Mouse (Mus musculus) cortical plate, adult 2 months (tissue): ENCODE measurements around the gene Cdh22. TPM values are rescaled to one million over a fixed set of nuclear protein-coding genes. Genes with fewer than 3 reads are reported as not detected.

ENCODE experiments used
- H3K27ac ChIP-seq: fragments of 200-500 bp; 2 replicates; pipeline ENCODE4 v1.5.1; 2012; ENCODE audit warnings: low read length, control low read depth, inconsistent platforms; ENCODE audit not compliant: insufficient read depth
- H3K4me1 ChIP-seq: fragments of 200-500 bp; 2 replicates; pipeline ENCODE4 v1.6.1; 2011; ENCODE audit warnings: low read length; ENCODE audit not compliant: control insufficient read depth, insufficient read depth
- H3K4me3 ChIP-seq: fragments of 200-500 bp; 2 replicates; pipeline ENCODE4 v1.5.1; 2011; ENCODE audit warnings: mild to moderate bottlenecking, low read length, control low read depth; ENCODE audit not compliant: insufficient read depth
- CTCF ChIP-seq: fragments of 200-500 bp; IDR thresholded peaks from 2 replicates; pipeline ENCODE4 v1.5.1; 2011; ENCODE audit warnings: mild to moderate bottlenecking, control low read depth, low read length; ENCODE audit not compliant: insufficient read depth; ENCODE audit errors: extremely low read depth
- POLR2A ChIP-seq: fragments of 200-500 bp; IDR thresholded peaks from 2 replicates; pipeline ENCODE4 v1.6.1; 2011; ENCODE audit warnings: mild to moderate bottlenecking, low read length, control low read depth; ENCODE audit not compliant: insufficient read depth; ENCODE audit errors: extremely low read depth
- polyA plus RNA-seq: library from polyadenylated mRNA; depleted of rRNA; stranded (reverse); fragments of >200 nt; gene quantifications from 2 replicates; pipeline ENCODE4 v1.2.3, GENCODE M21; 2012; rRNA removed

Cdh22 gene
- 21.8 and 22.8 TPM in 2 replicates for polyA plus RNA-seq

DNA sequence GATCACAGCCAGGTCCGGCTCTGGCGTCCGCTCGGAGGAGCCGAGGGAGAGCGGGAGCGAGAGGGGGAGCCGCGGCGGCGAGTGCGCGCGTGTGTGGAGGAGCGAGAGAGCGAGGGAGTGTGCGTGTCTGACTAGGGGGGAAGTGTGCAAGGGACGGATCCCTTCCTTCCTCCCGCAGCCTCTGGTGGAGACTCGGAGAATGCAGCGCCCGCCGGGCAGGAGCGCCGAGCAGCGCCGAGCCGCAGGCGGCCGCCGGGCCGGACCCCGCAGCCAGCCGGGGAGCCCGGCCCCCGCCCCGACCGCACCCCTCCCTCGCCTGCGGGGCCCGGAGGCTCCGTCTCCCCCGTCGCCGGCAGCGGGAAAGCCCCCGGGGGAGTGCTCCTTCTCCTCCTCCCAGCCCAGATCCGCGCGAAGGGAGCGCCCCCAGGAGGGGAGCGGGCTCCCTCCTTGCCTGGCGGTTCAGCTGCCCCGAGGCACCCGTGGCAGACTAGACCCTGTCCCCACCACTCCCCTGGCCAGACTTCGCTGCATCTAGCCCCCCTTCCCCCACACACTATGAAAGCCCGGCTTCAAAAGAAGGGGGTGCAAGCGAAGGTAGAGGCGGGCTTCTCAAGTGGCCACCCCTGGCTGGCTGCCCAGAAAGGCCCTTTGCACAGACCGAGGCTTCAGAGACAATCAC is at the start of gene Cdh22:
Cdh22 (minus strand) TSS at position 241 of the 679 bp plus-strand sequence.
- TF ChIP-seq POLR2A (peak; percentile 62; the same call in 1 of the 2 replicates), CTCF (peak; percentile 32; the same call in 1 of the 2 replicates)
- Histone ChIP-seq H3K4me3 (peak within 1 kb of the TSS; percentile 89), H3K4me1 (no peaks in the 10 kb centered on the region), H3K27ac (peak within 1 kb of the TSS; percentile 54)

GRCm38 (mm10) chr2:165284377-165284776 is 49.7 kb upstream of the Cdh22 start:
- H3K4me1 ChIP-seq: peaks cover 6% of the 10 kb centered on the region; the same call in 1 of the 2 replicates
- no peak for TF ChIP-seq POLR2A
- no peak for TF ChIP-seq CTCF
- no peak overlapping the region for H3K4me3 ChIP-seq
- no peak overlapping the region for H3K27ac ChIP-seq

DNA sequence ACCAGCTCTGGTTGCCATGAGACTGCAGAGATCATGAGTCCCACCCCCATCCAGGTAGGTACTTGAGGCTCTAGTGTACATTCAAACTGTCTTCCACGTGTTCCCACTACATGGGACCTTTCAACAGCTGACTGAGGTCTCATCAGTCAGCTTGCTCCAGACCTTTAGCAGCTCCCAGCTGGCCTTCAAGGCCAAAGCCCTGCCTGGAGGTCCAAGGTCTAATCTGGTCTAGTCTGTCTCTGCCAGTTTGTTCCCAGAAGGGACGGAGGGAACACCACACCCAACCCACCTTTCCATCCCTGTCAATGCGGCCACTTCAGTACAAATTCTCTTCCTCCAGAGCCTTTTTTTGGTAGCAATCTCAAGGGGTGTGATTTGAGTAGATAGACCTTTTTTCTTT is 49.0 kb upstream of the Cdh22 start:
- no peak overlapping the region for H3K4me3 ChIP-seq
- peaks cover 2% of the 10 kb centered on the region; the same call in 1 of the 2 replicates for H3K4me1 ChIP-seq
- TF ChIP-seq CTCF (no peak), POLR2A (no peak)
- no peak overlapping the region for H3K27ac ChIP-seq

DNA sequence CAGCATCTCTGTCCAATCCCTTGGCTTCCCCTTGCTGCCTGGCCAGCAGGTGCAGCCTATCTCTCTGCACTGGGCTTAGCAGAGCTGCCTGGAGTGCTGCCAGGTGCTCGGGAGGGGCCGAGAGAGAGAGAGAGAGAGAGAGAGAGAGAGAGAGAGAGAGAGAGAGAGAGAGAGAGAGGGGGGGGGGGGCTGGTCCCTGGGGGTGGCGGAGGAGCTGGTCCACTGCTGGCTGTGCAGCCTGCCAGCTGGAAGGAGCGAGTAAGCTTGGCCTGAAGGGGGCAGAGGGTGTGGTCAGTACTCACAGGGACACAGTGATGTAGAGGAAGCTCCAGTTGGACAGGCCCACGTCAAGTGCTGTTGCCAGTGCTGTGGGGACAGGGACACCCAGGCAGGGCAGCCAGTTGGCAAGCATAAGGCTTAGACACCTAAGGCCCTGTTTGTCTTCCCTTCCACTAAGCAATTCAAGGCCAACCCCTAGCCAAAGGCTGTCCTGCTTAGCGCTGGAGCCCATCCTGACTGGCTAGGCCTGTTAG is 47.2 kb upstream of the Cdh22 start:
- TF ChIP-seq CTCF (no peak), POLR2A (no peak)
- no peak overlapping the region for H3K4me3 ChIP-seq
- no peak overlapping the region for H3K27ac ChIP-seq
- peaks cover 2% of the 10 kb centered on the region; the same call in 1 of the 2 replicates for H3K4me1 ChIP-seq

- Histone ChIP-seq H3K4me1 (no peaks in the 10 kb centered on the region), H3K4me3 (no peak overlapping the region), H3K27ac (no peak overlapping the region)
- TF ChIP-seq POLR2A (no peak), CTCF (no peak)
Measured at GRCm38 (mm10) chr2:165279351-165279750, 44.7 kb upstream of the Cdh22 start.

- no peak for TF ChIP-seq POLR2A
- no peak for TF ChIP-seq CTCF
- H3K27ac ChIP-seq: no peak overlapping the region
- no peaks in the 10 kb centered on the region for H3K4me1 ChIP-seq
- no peak overlapping the region for H3K4me3 ChIP-seq
Measured at GRCm38 (mm10) chr2:165277188-165277740, 42.6 kb upstream of the Cdh22 start.

DNA sequence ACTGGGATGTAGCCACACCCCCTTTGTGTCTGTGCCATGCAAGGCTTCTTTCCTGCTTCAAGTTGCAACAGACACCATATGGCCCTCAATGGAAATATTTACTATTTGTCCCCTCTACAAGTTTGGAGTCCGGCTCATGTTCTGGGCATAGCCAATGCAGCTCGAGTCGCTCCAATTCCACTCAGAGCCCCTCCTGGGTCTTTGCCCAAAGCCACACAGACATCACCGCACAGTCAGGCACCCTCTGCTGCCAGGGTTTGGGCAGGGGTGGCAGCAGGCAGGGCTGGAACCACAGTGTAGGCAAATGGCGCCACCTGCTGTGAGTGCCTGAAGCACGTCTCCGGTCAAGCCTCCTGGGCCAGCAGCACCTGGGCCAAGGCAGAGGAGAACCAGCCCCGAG is 41.2 kb upstream of the Cdh22 start:
- TF ChIP-seq POLR2A: no peak
- TF ChIP-seq CTCF: peak; percentile 92
- Histone ChIP-seq H3K27ac (no peak overlapping the region), H3K4me3 (no peak overlapping the region), H3K4me1 (no peaks in the 10 kb centered on the region)

- Histone ChIP-seq H3K27ac (no peak overlapping the region), H3K4me1 (no peaks in the 10 kb centered on the region), H3K4me3 (no peak overlapping the region)
- TF ChIP-seq CTCF: no peak
- no peak for TF ChIP-seq POLR2A
Measured at GRCm38 (mm10) chr2:165275124-165275640, 40.5 kb upstream of the Cdh22 start.

DNA sequence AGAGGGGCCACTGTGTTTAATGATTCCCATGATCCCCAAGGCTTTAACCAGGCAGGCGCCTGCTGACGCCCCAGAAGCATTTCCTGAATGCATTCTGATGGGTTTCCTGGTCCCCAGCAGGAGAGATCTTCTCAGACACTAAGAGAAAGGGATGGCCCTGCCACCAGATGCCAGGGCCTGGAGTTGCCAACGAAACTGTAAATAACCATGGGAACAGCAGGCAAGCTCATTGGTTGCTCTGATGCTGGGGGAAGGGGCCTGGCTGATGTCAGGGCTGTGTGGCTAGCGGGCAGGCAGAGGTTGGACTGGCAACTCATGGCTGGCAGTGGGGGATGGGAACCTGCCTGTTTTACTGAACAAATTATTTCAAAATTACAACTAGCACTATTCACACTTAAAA is 38.9 kb upstream of the Cdh22 start:
- H3K4me1 ChIP-seq: no peaks in the 10 kb centered on the region
- no peak overlapping the region for H3K4me3 ChIP-seq
- no peak overlapping the region for H3K27ac ChIP-seq
- TF ChIP-seq CTCF (no peak), POLR2A (no peak)
